Mouse (Mus musculus) large intestine, adult 2 months (tissue): ENCODE data around the gene Rbak. TPM values are rescaled to one million over a fixed set of nuclear protein-coding genes. Genes with fewer than 3 reads are reported as not detected.
"Not testable (repeated sequence)": the region's sequence is repeated elsewhere in the genome, so short reads cannot be mapped to it uniquely, and the experiment has no call there.

Source experiments
- DNase-seq: peaks from one replicate; pipeline ENCODE4 v3.0.0-alpha.2; 2012; ENCODE audit warnings: low read depth, low spot score
- WGBS: fragments of 180-500 bp; shearing (Covaris S2); methylation state at CpG from one replicate; pipeline ENCODE4 v1.1.7; 2018; 5-methylcytosine and 5-hydroxymethylcytosine counted together
- polyA plus RNA-seq: library from polyadenylated mRNA; depleted of rRNA; stranded (reverse); fragments of >200 nt; gene quantifications from 2 replicates; pipeline ENCODE4 v1.2.3, GENCODE M21; 2012; rRNA removed

Rbak gene
- polyA plus RNA-seq, 1 experiment, result 2.6 TPM

DNA sequence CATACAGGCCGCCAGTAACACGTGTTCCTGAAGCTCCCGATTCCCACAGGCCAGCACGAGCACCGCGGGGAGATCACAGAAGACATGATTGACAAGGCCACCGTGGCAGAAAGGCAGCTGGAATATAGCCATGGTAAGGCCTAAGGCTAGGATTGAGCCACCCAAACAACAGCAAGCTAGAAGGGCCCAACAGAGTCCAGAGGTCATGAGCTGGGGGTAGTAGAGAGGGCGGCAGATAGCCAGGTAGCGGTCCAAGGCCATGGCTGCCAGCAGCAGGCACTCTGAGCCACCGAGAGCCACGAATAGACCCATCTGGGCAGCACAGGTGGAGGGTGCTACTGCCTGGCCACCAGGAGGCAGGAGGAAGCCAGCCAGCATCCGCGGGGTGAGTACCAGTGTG lies 43.0 kb downstream of the Rbak start:
- 84% methylated on average over 13 of the region's 13 CpGs for WGBS

DNA sequence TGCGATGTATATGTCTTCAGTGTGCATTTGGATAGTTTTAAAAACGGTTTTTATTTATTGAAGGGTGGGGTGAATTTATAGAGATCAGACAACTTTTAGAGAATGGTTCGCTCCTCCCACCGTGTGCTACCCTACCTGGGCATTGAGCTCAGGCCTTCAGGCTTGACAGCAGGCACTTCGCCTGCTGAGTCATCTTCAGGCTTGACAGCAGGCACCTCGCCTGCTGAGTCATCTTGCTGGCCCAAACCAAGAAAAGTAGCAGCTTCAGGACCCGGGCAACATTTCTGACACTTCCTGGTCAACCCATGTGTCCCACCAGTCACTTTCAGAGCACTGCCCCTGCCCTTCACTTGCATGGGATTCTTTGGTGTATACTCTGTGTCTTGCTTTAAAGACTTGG lies 45.5 kb downstream of the Rbak start:
- no peak for DNase-seq
- WGBS, result 85% methylated on average over 7 of the region's 7 CpGs

More for the DNA sequence above, 43.0 kb downstream of the Rbak start:
- no peak for DNase-seq

DNA sequence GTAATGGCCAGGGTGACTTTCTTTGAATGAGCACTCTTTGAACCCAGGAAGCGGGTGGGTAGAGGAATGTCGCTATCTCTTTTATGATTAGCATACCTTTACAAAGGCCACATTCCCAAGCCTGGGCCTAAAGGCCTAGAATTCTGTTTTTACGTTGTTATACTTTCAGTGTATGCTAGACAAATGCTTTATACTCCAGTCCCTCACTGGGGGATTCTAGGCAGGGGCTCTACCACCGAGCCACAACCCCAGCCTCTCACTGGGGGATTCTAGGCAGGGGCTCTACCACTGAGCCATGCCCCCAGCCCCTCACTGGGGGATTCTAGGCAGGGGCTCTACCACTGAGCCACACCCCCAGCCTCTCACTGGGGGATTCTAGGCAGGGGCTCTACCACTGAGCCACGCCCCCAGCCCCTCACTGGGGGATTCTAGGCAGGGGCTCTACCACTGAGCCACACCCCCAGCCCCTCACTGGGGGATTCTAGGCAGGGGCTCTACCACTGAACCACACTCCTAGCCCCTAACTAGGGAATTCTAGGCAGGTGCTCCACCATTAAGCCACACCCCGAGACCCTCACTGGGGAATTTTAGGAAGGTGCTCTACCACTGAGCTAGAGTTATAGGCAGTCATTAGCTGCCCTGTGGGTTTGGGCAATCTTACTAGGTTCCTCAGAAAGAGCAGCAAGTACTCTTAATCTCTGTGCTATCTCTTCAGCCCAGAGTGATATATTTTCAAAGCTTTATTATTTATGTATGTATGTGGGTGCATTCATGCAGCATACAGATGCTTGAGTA lies 46.2 kb downstream of the Rbak start:
- 90% methylated on average over 4 of the region's 6 CpGs for WGBS
- not testable (repeated sequence) for DNase-seq

DNA sequence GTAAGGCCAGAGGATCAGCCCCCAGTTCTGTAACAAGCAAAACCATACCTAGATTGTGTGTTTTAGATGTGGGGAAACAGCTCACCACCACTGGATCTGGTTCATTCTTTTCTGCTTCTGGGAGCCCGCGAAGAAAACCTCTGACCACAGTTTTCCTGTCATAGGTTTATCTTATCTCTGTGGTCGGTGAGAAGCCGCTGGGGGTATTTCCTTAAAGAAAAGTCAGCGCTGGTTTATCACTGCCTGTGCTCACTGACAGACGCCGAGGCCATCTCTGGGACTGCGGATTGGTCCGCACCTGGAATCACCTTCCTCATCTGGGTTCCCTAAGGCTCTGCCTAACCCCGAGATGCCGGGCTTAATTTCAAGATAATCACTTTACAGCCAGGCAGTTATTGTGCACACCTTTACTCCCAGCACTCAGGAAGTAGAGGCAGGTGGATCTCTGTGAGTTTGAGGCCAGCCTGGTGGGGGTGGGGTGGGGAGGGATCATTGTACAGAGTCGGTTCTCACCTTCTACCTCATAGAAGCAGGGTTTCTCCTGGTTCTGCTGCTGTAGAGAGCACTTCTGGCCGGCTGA lies 47.5 kb downstream of the Rbak start:
- 48% methylated on average over 13 of the region's 13 CpGs for WGBS
- no peak for DNase-seq

DNA sequence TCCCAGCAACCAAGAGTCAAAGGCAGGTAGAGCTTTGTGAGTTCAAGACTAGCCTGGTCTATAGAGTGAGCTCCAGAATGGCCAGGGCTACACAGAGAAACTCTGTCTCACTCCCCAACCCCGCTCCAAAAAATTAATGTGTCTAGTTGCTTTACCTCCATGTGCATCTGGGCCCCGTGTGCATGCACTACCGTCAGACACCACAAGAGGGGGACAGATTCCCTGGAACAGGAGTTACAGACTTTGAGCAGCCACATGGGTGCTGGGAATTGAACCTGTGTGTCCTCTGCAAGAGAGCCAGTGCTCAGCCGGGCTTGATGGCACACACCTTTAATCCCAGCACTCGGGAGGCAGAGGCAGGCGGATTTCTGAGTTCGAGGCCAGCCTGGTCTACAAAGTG lies 50.2 kb downstream of the Rbak start:
- WGBS, result 94% methylated on average over 7 of the region's 7 CpGs
- no peak for DNase-seq

DNA sequence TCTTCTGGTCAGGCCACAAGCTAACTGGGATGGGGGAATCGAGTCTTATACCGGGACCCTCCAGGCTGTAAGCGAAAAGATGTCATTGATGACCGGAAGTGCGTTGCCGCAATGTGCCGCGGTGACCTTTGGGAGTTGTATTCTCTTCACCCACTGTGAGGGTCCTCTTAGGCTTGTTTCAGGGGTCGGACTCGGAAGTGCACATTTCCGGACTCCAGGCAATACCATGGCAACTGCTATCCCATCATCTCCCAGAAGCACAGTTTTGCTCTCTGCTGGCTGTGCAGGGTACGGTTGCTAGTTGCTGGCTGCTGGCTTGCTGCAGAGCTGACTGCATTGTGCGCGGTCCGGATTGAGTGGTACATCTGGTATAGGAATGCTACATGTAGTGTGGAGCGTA lies 51.5 kb downstream of the Rbak start:
- DNase-seq, result no peak
- WGBS, result 88% methylated on average over 16 of the region's 16 CpGs

DNA sequence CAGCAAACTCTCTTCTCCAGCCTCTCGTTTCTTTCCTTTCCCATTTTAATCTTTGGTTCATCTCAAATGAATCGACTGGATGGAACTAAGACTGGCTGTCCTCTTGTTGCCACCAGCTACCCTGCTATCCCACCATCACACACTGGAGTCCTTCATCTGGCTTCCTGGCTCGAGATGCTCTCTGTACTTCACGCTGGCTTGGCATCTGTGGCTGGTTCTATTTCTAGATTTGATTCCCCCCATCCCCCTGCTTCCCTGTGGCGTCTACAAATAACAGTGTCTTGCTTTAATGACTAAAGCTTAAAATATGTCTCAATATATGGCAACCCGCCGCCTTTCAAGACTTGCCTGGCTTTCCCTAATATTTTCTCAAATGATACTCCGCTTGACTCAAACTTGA lies 52.7 kb downstream of the Rbak start:
- no peak for DNase-seq
- WGBS, result 70% methylated on average over 8 of the region's 8 CpGs

DNA sequence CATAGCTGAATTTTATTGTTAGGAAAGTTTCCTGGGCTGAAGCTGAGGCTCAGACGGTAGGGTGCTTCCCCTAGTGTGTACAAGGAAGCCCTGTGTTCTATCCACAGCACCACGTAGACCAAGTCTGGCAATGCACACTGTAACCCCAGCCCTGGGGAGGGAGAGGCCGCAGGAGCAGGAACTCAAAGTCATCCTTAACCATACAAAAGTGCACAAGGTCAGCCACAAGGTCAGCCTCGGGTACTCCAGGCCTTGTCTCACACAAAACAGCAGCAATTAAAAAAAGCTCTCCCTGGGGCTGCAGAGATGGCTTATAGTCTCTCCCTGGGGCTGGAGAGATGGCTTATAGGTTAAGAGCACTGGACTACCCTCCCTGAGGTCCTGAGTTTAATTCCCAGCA lies 53.7 kb downstream of the Rbak start:
- DNase-seq, result no peak
- 38% methylated on average over 4 of the region's 4 CpGs for WGBS

DNA sequence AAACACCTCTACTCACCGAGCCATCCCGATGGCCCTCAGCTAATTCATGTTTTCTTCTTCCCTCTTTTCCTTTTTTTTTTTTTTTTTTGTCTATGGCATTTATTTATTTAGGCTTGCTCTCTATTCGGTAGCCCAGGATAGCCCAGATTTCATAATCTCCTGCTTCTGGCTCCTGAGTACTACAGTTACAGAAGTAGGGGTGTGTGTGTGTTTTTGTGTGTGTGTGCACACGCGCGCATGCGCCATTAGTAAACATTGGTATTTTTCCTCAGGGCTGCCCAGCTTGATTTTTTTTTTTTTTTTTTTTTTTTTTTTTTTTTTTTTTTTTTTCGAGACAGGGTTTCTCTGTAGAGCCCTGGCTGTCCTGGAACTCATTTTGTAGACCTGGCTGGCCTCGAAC lies 54.5 kb downstream of the Rbak start:
- DNase-seq, result no peak
- 91% methylated on average over 9 of the region's 9 CpGs for WGBS

DNA sequence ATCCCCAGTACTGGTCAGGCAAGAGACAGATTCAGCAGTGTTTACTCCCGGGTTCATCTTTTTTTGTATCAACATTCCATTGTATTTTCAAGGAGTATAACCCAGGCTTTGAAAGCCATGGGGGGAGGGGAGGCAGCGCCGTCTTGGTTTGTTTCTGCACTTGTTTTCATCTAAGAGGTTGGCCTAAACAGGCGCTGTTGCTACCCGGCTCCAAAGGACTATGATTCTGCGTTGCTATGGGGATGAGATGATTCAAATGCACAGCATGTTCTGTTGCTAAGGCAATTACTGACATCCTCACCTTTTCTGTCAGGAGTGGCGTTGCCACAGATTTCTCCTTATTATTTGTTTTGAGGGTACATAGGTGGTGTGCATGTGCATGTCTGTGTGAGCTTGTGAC lies 55.0 kb downstream of the Rbak start:
- no peak for DNase-seq
- 72% methylated on average over 7 of the region's 7 CpGs for WGBS

DNA sequence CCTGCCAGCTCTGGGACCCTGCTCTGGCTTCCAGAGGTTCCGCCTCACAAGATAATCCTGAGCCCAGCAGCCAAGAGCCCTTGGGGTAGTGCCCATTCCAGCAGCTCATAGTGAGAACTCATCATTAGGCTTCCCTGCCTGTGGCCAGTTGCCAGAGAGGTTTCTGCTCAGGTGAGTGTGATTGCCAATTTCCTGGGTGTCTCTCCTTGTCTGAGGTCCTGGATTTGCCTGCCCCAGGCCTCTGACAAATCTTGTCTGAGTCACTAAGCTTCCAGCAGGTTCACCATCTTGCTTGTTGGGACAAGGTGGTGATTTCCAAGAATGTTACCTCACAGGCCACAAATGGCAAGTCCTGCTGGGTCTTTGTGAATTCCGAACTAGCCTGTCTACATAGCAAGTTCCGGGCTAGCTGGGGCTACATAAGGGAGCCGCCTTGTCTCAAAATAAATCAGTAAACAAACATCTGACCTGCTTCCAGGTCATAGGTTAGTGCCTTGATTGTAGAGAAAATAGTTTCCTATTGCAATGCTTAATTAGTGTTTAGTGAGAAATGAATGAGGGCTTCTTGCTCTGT lies 55.7 kb downstream of the Rbak start:
- WGBS, result 81% methylated on average over 4 of the region's 4 CpGs
- DNase-seq, result no peak

DNA sequence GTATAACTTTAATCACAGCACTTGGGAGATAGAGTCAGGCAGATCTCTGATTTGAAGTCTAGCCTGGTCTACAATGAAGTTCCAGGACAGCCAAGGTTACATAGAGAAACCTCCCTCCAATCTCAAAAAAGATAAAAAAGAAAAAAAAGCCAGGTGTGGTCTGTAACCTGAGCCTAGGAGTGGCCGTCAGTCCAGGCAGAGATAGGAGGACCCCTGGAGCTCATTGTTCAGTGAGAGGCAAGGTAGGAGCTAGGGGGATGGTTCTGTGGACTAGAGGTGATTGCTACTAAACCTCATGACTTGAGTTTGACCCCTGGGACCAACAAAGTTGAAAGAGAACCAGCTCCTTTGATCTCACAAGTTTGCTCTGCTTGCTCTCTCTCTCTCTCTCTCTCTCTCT lies 57.9 kb downstream of the Rbak start:
- 37% methylated on average over 1 of the region's 1 CpGs for WGBS
- no peak for DNase-seq

Other genes starting within 250 kb of the Rbak start
- gene Fscn1, start 220.4 kb downstream of the Rbak start, polyA plus RNA-seq, result 15.5 and 16.4 TPM in 2 replicates
- 15.7 and 19.4 TPM in 2 replicates for gene Rnf216, start 67.8 kb downstream of the Rbak start, polyA plus RNA-seq
- gene Olfr718-ps1, start 33.2 kb downstream of the Rbak start, polyA plus RNA-seq, result not detected in 2 replicates
- gene Spdye4b, start 242 bp upstream of the Rbak start, polyA plus RNA-seq, result not detected in 2 replicates
- gene Spdye4a, start 46.1 kb upstream of the Rbak start, polyA plus RNA-seq, result not detected in 2 replicates
- gene Zfp12, start 54.4 kb upstream of the Rbak start, polyA plus RNA-seq, result 4.1 and 4.5 TPM in 2 replicates
- gene Zfp316, start 89.2 kb upstream of the Rbak start, polyA plus RNA-seq, result 1.3 and 1.9 TPM in 2 replicates
- 0.07 and 0.08 TPM in 2 replicates for gene Zfp853, start 112.8 kb upstream of the Rbak start, polyA plus RNA-seq
- gene E130309D02Rik, start 134.6 kb upstream of the Rbak start, polyA plus RNA-seq, result 17.7 and 18.3 TPM in 2 replicates
- gene Zdhhc4, start 148.5 kb upstream of the Rbak start, polyA plus RNA-seq, result 53.3 and 63.0 TPM in 2 replicates
- 0.16 and 0.22 TPM in 2 replicates for gene Grid2ip, start 176.6 kb upstream of the Rbak start, polyA plus RNA-seq
- 216 and 221 TPM in 2 replicates for gene Kdelr2, start 223.1 kb upstream of the Rbak start, polyA plus RNA-seq